Mouse (Mus musculus) intestine, embryonic 14.5 days (tissue): ENCODE measurements around the gene Gm15128. TPM values are rescaled to one million over a fixed set of nuclear protein-coding genes. Genes with fewer than 3 reads are reported as not detected.
"Not testable (repeated sequence)": the region's sequence is repeated elsewhere in the genome, so short reads cannot be mapped to it uniquely, and the experiment has no call there.

Experiments used
- ATAC-seq: fragments of 200-750 bp; cut with Nextera tagmentation; replicated peaks from 2 replicates; pipeline ENCODE4 v1.8.0; 2017; ENCODE audit warnings: low read depth, moderate number of reproducible peaks, moderate TSS enrichment, moderate library complexity; ENCODE audit not compliant: low FRiP score, low TSS enrichment
- DNase-seq: peaks from one replicate; pipeline ENCODE4 v3.0.0-alpha.2; 2018; ENCODE audit warnings: low spot score
- H3K27ac ChIP-seq: fragments of 300-500 bp; sonication (generic); 2 replicates; pipeline ENCODE4 v1.5.1; 2014; ENCODE audit warnings: low read depth, mild to moderate bottlenecking, control low read depth
- H3K27me3 ChIP-seq: fragments of 300-500 bp; sonication (generic); replicated peaks from 2 replicates; pipeline ENCODE4 v1.6.1; 2014; ENCODE audit warnings: low read length, control low read depth; ENCODE audit not compliant: control insufficient read depth, insufficient read depth
- H3K36me3 ChIP-seq: fragments of 300-500 bp; sonication (generic); 2 replicates; pipeline ENCODE4 v1.6.1; 2014; ENCODE audit warnings: low read length, control low read depth; ENCODE audit not compliant: control insufficient read depth, insufficient read depth
- H3K4me1 ChIP-seq: fragments of 300-500 bp; sonication (generic); replicated peaks from 2 replicates; pipeline ENCODE4 v1.6.1; 2014; ENCODE audit warnings: low read length, control low read depth, mixed read lengths; ENCODE audit not compliant: control insufficient read depth, insufficient read depth
- H3K4me2 ChIP-seq: fragments of 300-500 bp; sonication (generic); 2 replicates; pipeline ENCODE4 v1.6.1; 2014; ENCODE audit warnings: low read length
- H3K4me3 ChIP-seq: fragments of 300-500 bp; sonication (generic); 2 replicates; pipeline ENCODE4 v1.5.1; 2014; ENCODE audit warnings: low read depth, low read length, control low read depth, mixed read lengths
- H3K9ac ChIP-seq: fragments of 300-500 bp; sonication (generic); 2 replicates; pipeline ENCODE4 v1.6.1; 2014; ENCODE audit warnings: mild to moderate bottlenecking, low read length
- H3K9me3 ChIP-seq: fragments of 300-500 bp; sonication (generic); 2 replicates; pipeline ENCODE4 v1.6.1; 2016; ENCODE audit warnings: low read length, control low read depth; ENCODE audit not compliant: control insufficient read depth
- WGBS: fragments of 180-500 bp; shearing (Covaris S2); extraction: QIAGEN DNeasy Blood & Tissue Kit; methylation state at CpG from one replicate; pipeline ENCODE4 v1.1.7; 2014; 5-methylcytosine and 5-hydroxymethylcytosine counted together
- polyA plus RNA-seq: library from polyadenylated mRNA; unstranded; fragments of >200 nt; fragmentation: Nextera tagmentation; extraction: Ambion mirVana; gene quantifications from 2 replicates; pipeline ENCODE4 v1.2.1, GENCODE M21; 2014

Gene Gm15128
- polyA plus RNA-seq: not detected in 2 replicates

DNA sequence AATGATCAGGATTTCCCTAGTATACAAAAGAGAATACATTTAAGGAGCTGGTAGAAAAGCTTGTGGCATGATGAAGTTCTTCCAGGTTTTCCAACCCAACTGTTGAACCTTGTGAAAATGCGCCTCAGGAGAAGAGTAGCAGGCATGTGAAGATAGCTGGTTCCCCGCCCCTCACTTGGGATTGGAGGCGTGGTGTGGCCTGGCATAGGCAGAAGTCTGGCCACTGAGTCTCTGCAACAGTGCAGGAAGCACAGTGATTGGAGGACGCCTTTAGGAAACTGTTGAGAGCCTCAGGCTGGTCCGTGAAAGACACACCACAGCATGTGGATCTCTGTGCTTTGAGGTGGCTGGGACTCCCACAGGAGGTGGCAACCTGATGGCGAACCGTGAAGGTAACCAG is at the start of gene Gm15128:
Gm15128 (plus strand) TSS at position 301 of the 400 bp plus-strand sequence.
- not testable (repeated sequence) for DNase-seq, ATAC-seq, H3K4me1 ChIP-seq, H3K4me3 ChIP-seq, H3K4me2 ChIP-seq, H3K9ac ChIP-seq, H3K27ac ChIP-seq, H3K27me3 ChIP-seq, H3K9me3 ChIP-seq, H3K36me3 ChIP-seq
- WGBS: 84% methylated on average over 7 of the region's 7 CpGs

Other genes with a start within 250 kb of the Gm15128 start
- 7.9 and 9.2 TPM in 2 replicates for gene Lrch2, start 211.9 kb upstream of the Gm15128 start, polyA plus RNA-seq
- not detected in 2 replicates for gene Gm15080, start 227.0 kb downstream of the Gm15128 start, polyA plus RNA-seq